Mouse (Mus musculus): Measurements from ENCODE around the gene Il15ra. TPM values are rescaled to one million over a fixed set of nuclear protein-coding genes. Genes with fewer than 3 reads are reported as not detected.
"Not testable (repeated sequence)": the region's sequence is repeated elsewhere in the genome, so short reads cannot be mapped to it uniquely, and the experiment has no call there.

The Il15ra gene
- polyA plus RNA-seq, 1 experiment from 2014 or later, result 4.9 TPM

DNA sequence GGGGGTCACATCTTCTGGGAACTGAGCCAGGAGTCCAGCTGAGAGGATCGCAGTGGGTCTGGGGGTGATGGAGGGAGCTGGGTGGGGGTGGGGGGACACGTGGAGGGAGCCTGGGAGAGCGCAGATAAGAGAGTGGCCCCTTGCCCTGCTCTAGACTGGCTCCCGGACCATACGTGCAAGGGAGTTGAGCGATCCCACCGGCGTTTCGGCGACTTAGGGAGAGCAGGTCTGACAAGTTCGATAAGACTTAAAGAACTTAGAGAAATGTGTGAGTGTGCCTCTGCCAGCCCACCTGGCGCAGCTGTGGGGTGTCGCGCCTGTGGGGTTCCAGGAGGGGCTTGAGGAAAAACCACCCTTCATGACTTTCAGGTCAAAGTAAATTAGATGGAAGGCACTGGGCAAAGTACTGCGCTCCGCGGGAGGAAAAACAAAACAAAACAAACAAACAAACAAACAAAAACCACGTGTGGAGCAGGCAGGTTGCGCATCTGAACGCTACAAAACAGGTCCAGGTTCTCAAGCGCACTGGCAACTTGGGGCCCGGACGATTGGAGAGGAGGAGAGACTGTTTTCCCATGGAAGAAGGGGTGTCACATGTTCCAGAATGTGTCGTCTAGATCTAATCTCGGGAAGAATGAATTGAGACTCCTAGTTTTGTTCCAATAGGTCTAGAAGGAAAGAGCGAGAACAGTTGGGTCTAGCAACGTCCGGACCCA lies 1.1 kb downstream of the Il15ra start:
- ATAC-seq, result peak; percentile 23; the same call in 1 of the 2 replicates
- H3K4me2 ChIP-seq (replicated peaks; ENCODE audit: low read depth), result peak overlapping the region; percentile 98
- peak overlapping the region; percentile 60 for H3K9ac ChIP-seq (ENCODE audit: low read depth, low read length)
- 3% methylated on average over 28 of the region's 28 CpGs for WGBS
- H3K4me3 ChIP-seq (ENCODE audit: low read depth, low read length), result peak overlapping the region; percentile 81
- H3K27me3 ChIP-seq (replicated peaks; ENCODE audit: control insufficient read depth, insufficient read depth, low read length), result no peaks in the 10 kb centered on the region
- H3K27ac ChIP-seq (ENCODE audit: low read depth, low read length), result no peak overlapping the region
- 0 out of 2 replicates have a peak, but pooled peaks cover 4% of the 10 kb centered on the region for H3K4me1 ChIP-seq (replicated peaks; ENCODE audit: control insufficient read depth, insufficient read depth, low read length)
- TF ChIP-seq CTCF (IDR thresholded peaks at IDR 0.05; ENCODE audit: low read depth), result no peak
- no peaks in the 10 kb centered on the region for H3K9me3 ChIP-seq (ENCODE audit: control insufficient read depth)
- no peaks in the 10 kb centered on the region for H3K36me3 ChIP-seq (ENCODE audit: control insufficient read depth, insufficient read depth)

DNA sequence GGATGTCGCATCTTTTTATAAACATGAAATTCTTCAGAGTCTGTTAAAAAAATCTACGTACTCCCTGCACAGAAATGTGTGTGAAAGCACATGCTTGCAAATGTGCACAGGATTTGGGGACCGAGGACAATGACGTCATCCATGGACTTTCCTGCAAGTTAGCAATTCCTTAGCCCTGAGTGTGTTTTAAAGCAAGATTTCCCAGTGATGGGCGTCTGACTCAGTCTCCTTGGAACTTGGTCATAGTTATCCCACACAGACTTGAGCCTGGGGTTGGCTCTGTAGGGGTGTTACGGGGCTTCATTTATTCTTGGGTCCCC lies 1.6 kb downstream of the Il15ra start:
- Histone ChIP-seq H3K4me2 (replicated peaks; ENCODE audit: low read depth) (peak overlapping the region; percentile 98), H3K4me3 (ENCODE audit: low read depth, low read length) (peak overlapping the region; percentile 81; the same call in 1 of the 2 replicates), H3K36me3 (ENCODE audit: control insufficient read depth, insufficient read depth) (no peaks in the 10 kb centered on the region), H3K4me1 (replicated peaks; ENCODE audit: control insufficient read depth, insufficient read depth, low read length) (0 out of 2 replicates have a peak, but pooled peaks cover 4% of the 10 kb centered on the region), H3K9ac (ENCODE audit: low read depth, low read length) (no peak overlapping the region), H3K9me3 (ENCODE audit: control insufficient read depth) (no peaks in the 10 kb centered on the region), H3K27ac (ENCODE audit: low read depth, low read length) (no peak overlapping the region), H3K27me3 (replicated peaks; ENCODE audit: control insufficient read depth, insufficient read depth, low read length) (no peaks in the 10 kb centered on the region)
- WGBS, result 41% methylated on average over 6 of the region's 6 CpGs
- no peak for ATAC-seq
- TF ChIP-seq CTCF (IDR thresholded peaks at IDR 0.05; ENCODE audit: low read depth), result no peak

DNA sequence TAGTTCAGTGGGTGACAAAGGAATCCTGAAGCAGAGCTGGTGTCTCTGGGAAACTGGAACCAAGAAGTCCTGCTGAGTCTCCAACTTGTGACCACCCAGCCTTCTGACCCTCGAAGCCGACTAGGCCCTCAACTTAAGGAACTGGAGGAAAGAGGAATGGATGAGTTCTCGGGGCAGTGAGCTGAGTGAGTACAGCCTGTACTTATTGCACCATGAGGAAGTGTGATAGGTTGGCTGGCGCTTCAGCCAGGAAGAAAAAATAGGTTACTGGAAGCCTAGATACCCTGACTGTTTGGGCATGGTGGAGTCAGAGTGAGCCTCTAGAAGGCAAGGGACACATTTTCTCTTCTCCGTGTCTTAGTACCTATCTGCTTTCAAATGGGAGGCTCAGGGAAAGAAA lies 3.4 kb downstream of the Il15ra start:
- H3K4me2 ChIP-seq (replicated peaks; ENCODE audit: low read depth), result no peak overlapping the region
- H3K27ac ChIP-seq (ENCODE audit: low read depth, low read length), result no peak overlapping the region
- H3K4me3 ChIP-seq (ENCODE audit: low read depth, low read length), result no peak overlapping the region
- H3K9ac ChIP-seq (ENCODE audit: low read depth, low read length), result no peak overlapping the region
- TF ChIP-seq CTCF (IDR thresholded peaks at IDR 0.05; ENCODE audit: low read depth), result no peak
- ATAC-seq, result no peak
- no peaks in the 10 kb centered on the region for H3K27me3 ChIP-seq (replicated peaks; ENCODE audit: control insufficient read depth, insufficient read depth, low read length)
- WGBS, result 80% methylated on average over 5 of the region's 5 CpGs
- 0 out of 2 replicates have a peak, but pooled peaks cover 8% of the 10 kb centered on the region for H3K4me1 ChIP-seq (replicated peaks; ENCODE audit: control insufficient read depth, insufficient read depth, low read length)
- no peaks in the 10 kb centered on the region for H3K9me3 ChIP-seq (ENCODE audit: control insufficient read depth)
- no peaks in the 10 kb centered on the region for H3K36me3 ChIP-seq (ENCODE audit: control insufficient read depth, insufficient read depth)

DNA sequence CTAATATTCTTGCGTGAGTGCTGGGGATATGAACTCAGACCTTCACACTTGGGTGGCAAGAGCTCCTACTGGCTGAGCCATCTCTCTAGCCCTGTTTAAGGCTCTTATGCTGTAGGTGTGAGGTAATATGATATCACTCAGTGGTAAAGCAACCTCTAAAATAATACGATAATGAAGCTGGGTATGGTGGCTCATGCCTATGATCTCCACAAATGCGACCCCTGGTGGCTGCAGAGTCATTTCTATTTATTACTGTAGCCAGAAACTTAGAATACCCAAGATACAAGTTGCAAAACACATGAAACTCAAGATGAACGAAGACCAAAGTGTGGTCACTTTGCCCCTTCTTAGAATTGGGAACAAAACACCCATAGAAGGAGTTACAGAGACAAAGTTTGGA lies 5.0 kb downstream of the Il15ra start:
- not testable (repeated sequence) for H3K36me3 ChIP-seq (ENCODE audit: control insufficient read depth, insufficient read depth); H3K4me3 ChIP-seq (ENCODE audit: low read depth, low read length); H3K4me2 ChIP-seq (replicated peaks; ENCODE audit: low read depth); H3K9ac ChIP-seq (ENCODE audit: low read depth, low read length); H3K9me3 ChIP-seq (ENCODE audit: control insufficient read depth); H3K27me3 ChIP-seq (replicated peaks; ENCODE audit: control insufficient read depth, insufficient read depth, low read length); ATAC-seq; H3K4me1 ChIP-seq (replicated peaks; ENCODE audit: control insufficient read depth, insufficient read depth, low read length); H3K27ac ChIP-seq (ENCODE audit: low read depth, low read length)
- peak; percentile 66 for TF ChIP-seq CTCF (IDR thresholded peaks at IDR 0.05; ENCODE audit: low read depth)
- WGBS, result 51% methylated on average over 4 of the region's 4 CpGs

DNA sequence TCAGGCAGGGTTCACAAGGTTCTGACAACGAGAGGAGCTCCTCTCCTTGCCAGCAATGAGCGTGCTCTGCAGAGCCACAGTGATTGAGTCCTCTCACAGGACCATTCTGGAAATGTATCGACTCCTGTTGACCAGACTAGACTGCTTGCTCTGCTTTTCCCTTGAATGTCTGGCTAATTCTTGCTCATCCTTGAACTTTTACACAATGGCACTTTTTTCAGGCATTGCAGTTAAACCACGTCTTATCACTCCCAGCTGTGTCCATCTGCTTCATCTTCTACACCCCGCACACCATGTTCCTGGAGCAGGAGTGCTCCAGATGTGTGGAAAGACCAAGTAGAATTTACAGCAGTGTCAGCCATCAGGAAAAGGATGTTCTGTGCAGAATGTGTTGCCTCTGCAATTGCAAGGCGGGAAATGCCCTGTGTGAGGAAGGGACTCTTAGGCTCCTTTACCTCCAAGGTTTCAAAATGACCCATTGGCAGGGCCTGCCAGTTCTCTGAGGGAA lies 7.4 kb downstream of the Il15ra start:
- Histone ChIP-seq H3K9me3 (ENCODE audit: control insufficient read depth) (no peaks in the 10 kb centered on the region), H3K4me2 (replicated peaks; ENCODE audit: low read depth) (no peak overlapping the region), H3K36me3 (ENCODE audit: control insufficient read depth, insufficient read depth) (no peaks in the 10 kb centered on the region), H3K27me3 (replicated peaks; ENCODE audit: control insufficient read depth, insufficient read depth, low read length) (no peaks in the 10 kb centered on the region), H3K27ac (ENCODE audit: low read depth, low read length) (no peak overlapping the region), H3K4me1 (replicated peaks; ENCODE audit: control insufficient read depth, insufficient read depth, low read length) (0 out of 2 replicates have a peak, but pooled peaks cover 4% of the 10 kb centered on the region), H3K9ac (ENCODE audit: low read depth, low read length) (no peak overlapping the region), H3K4me3 (ENCODE audit: low read depth, low read length) (no peak overlapping the region)
- no peak for ATAC-seq
- WGBS, result 71% methylated on average over 6 of the region's 6 CpGs
- TF ChIP-seq CTCF (IDR thresholded peaks at IDR 0.05; ENCODE audit: low read depth), result no peak

DNA sequence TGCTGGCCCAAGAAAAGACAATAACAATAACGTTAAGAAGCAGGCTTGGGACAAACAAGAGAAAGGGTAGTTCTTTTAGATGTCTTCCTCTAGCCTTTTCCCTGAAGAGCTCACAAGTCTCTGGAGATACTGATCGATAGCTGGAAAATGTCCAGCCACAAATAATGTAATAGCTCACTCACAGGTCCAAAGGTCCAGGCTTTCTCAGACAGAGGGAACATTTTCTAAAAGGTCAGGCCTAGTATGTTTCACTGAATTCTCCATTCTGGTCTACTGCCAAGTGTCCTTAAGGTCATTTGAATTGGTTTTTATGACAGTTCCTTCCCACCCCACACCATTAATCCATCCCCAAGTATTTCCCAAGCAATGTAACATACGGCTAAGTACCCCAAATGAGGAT lies 7.9 kb downstream of the Il15ra start:
- Histone ChIP-seq H3K9ac (ENCODE audit: low read depth, low read length) (no peak overlapping the region), H3K4me3 (ENCODE audit: low read depth, low read length) (no peak overlapping the region), H3K27me3 (replicated peaks; ENCODE audit: control insufficient read depth, insufficient read depth, low read length) (no peaks in the 10 kb centered on the region), H3K27ac (ENCODE audit: low read depth, low read length) (no peak overlapping the region), H3K4me1 (replicated peaks; ENCODE audit: control insufficient read depth, insufficient read depth, low read length) (0 out of 2 replicates have a peak, but pooled peaks cover 4% of the 10 kb centered on the region), H3K4me2 (replicated peaks; ENCODE audit: low read depth) (no peak overlapping the region), H3K9me3 (ENCODE audit: control insufficient read depth) (no peaks in the 10 kb centered on the region), H3K36me3 (ENCODE audit: control insufficient read depth, insufficient read depth) (no peaks in the 10 kb centered on the region)
- no peak for TF ChIP-seq CTCF (IDR thresholded peaks at IDR 0.05; ENCODE audit: low read depth)
- 37% methylated on average over 3 of the region's 3 CpGs for WGBS
- ATAC-seq, result peak; percentile 38; the same call in 1 of the 2 replicates
